In the genomic region with DNA sequence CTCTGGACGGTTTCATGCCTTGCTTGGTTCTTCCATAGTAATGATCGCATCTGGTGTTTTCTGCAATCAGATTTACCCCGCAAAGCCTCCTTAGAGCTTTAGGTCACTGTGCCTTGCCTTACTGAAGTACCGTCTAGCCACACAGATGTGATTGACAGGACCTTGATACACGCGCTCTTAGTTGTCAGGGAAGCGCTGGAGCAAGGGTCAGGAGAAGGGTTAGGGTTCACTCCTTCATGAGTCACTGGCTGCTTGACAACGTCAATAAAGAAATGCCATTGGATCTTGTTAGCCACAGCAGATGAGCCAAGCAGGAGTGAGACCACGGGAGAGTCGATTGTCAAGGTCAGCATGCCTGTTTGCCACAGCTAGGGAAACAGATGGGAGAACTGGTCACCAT, we compare ENCODE assay signal across 24 mouse cellular contexts. TPM values are rescaled to one million over a fixed set of nuclear protein-coding genes. Genes with fewer than 3 reads are reported as not detected.
A peak's percentile ranks its signal among the peaks of the same experiment; 100 is the strongest.
DNase-seq lines count a peak whose midpoint lies in the region; ATAC-seq and TF ChIP-seq lines count a peak whose summit lies in the region.
"Had no signal": no experiment of that assay in that cellular context is flagged by ENCODE, and none has a peak within 500 bp of the region (broad histone marks: within the 10 kb centered on the region; RNA-seq: fewer than 3 reads in every experiment).

No protein-coding gene starts in this region.

- no peak overlapping the region for H3K9ac ChIP-seq in liver, adult 2 months (ENCODE audit: low read depth, low read length)
- H3K9ac ChIP-seq in liver, embryonic 12.5 days: no peak overlapping the region
- no peak overlapping the region for H3K9ac ChIP-seq in intestine, postnatal 0 days (ENCODE audit: low read depth, low read length)
- H3K9ac ChIP-seq: forebrain, embryonic 12.5 days; forebrain, embryonic 15.5 days; heart, embryonic 12.5 days; heart, embryonic 15.5 days; hindbrain, embryonic 12.5 days; hindbrain, embryonic 15.5 days had no signal

- no peak overlapping the region for H3K4me3 ChIP-seq in liver, adult 2 months (ENCODE audit: insufficient read depth, low read depth, low read length)
- H3K4me3 ChIP-seq in liver, embryonic 12.5 days: no peak overlapping the region
- no peak overlapping the region for H3K4me3 ChIP-seq in intestine, postnatal 0 days (ENCODE audit: low read depth, low read length)
- H3K4me3 ChIP-seq: forebrain, embryonic 12.5 days; forebrain, embryonic 15.5 days; heart, embryonic 12.5 days; heart, embryonic 15.5 days; hindbrain, embryonic 12.5 days; hindbrain, embryonic 15.5 days had no signal

- H3K27me3 ChIP-seq in liver, adult 2 months (ENCODE audit: control insufficient read depth, insufficient read depth, low read length): no peaks in the 10 kb centered on the region
- no peaks in the 10 kb centered on the region for H3K27me3 ChIP-seq in liver, embryonic 12.5 days (replicated peaks)
- no peaks in the 10 kb centered on the region for H3K27me3 ChIP-seq in intestine, postnatal 0 days (replicated peaks; ENCODE audit: control insufficient read depth, insufficient read depth, low read length)
- H3K27me3 ChIP-seq: forebrain, embryonic 12.5 days; forebrain, embryonic 15.5 days; heart, embryonic 12.5 days; heart, embryonic 15.5 days; hindbrain, embryonic 12.5 days; hindbrain, embryonic 15.5 days had no signal

- no peaks in the 10 kb centered on the region; the same call in none of the 2 replicates for H3K79me2 ChIP-seq in liver, adult 2 months (ENCODE audit: control insufficient read depth, insufficient read depth, low read length)

- peaks cover 1% of the 10 kb centered on the region; the same call in 1 of the 2 replicates for H3K36me3 ChIP-seq in liver, adult 2 months (ENCODE audit: control insufficient read depth, insufficient read depth, low read length)
- peaks cover 23% of the 10 kb centered on the region for H3K36me3 ChIP-seq in liver, embryonic 12.5 days
- peaks cover 11% of the 10 kb centered on the region for H3K36me3 ChIP-seq in intestine, postnatal 0 days (ENCODE audit: control insufficient read depth, insufficient read depth)
- H3K36me3 ChIP-seq: forebrain, embryonic 15.5 days; hindbrain, embryonic 15.5 days had no signal

- no peaks in the 10 kb centered on the region for H3K9me3 ChIP-seq in liver, embryonic 12.5 days (replicated peaks)
- H3K9me3 ChIP-seq in intestine, postnatal 0 days (ENCODE audit: control insufficient read depth): no peaks in the 10 kb centered on the region
- H3K9me3 ChIP-seq: forebrain, embryonic 12.5 days; forebrain, embryonic 15.5 days; heart, embryonic 12.5 days; heart, embryonic 15.5 days; hindbrain, embryonic 12.5 days; hindbrain, embryonic 15.5 days had no signal

- H3K4me2 ChIP-seq in liver, embryonic 12.5 days: no peak overlapping the region
- H3K4me2 ChIP-seq in intestine, postnatal 0 days (replicated peaks; ENCODE audit: low read depth): no peak overlapping the region
- H3K4me2 ChIP-seq: forebrain, embryonic 12.5 days; forebrain, embryonic 15.5 days; heart, embryonic 12.5 days; heart, embryonic 15.5 days; hindbrain, embryonic 12.5 days; hindbrain, embryonic 15.5 days had no signal

- 34% methylated on average over 10 of the region's 10 CpGs for WGBS in liver, adult 2 months
- WGBS in liver, embryonic 12.5 days (ENCODE audit: insufficient replicate concordance): 78% methylated on average over 10 of the region's 10 CpGs
- 65% methylated on average over 10 of the region's 10 CpGs for whole genome bisulfite sequencing in intestine, postnatal 0 days

- peaks cover 8% of the 10 kb centered on the region for H3K4me1 ChIP-seq in liver, adult 2 months (ENCODE audit: control insufficient read depth, insufficient read depth, low read length)
- H3K4me1 ChIP-seq in liver, embryonic 12.5 days: no peaks in the 10 kb centered on the region
- no peaks in the 10 kb centered on the region; the same call in 1 of the 2 replicates for H3K4me1 ChIP-seq in intestine, postnatal 0 days (replicated peaks; ENCODE audit: control insufficient read depth, insufficient read depth, low read length)
- H3K4me1 ChIP-seq: forebrain, embryonic 12.5 days; forebrain, embryonic 15.5 days; heart, embryonic 12.5 days; hindbrain, embryonic 12.5 days; hindbrain, embryonic 15.5 days had no signal

- no peak for TF ChIP-seq CTCF in liver, adult 2 months (IDR thresholded peaks at IDR 0.05; ENCODE audit: low read depth, low read length)
- TF ChIP-seq CTCF in intestine, postnatal 0 days (IDR thresholded peaks at IDR 0.05; ENCODE audit: low read depth): no peak

- TF ChIP-seq POLR2A in liver, adult 2 months (IDR thresholded peaks at IDR 0.05; ENCODE audit: extremely low read depth, insufficient read depth, low read length): no peak

- 0 out of 2 replicates have a peak overlapping the region, but pooled peaks have one; percentile 23 for H3K27ac ChIP-seq in liver, adult 2 months (replicated peaks; ENCODE audit: insufficient read depth, low read depth, low read length)
- H3K27ac ChIP-seq in liver, embryonic 12.5 days: no peak overlapping the region
- H3K27ac ChIP-seq in intestine, postnatal 0 days (ENCODE audit: low read depth, low read length): no peak overlapping the region
- H3K27ac ChIP-seq: forebrain, embryonic 12.5 days; forebrain, embryonic 15.5 days; heart, embryonic 15.5 days; hindbrain, embryonic 12.5 days; hindbrain, embryonic 15.5 days had no signal

- peak; percentile 31 for DNase-seq in embryo, embryonic 10.5 days (ENCODE audit: low spot score)
- no peak for DNase-seq in embryo, embryonic 9.5 days (ENCODE audit: extremely low spot score)
- peak; percentile 90 for DNase-seq in liver, adult 2 months (ENCODE audit: extremely low read depth, low read depth, low spot score)
- DNase-seq in 416B (ENCODE audit: low read depth): peak; percentile 32
- DNase-seq: adrenal gland, adult 8-10 months; adrenal gland, postnatal 25 days; cerebellum, adult 11-12 months; cerebellum, adult 8-10 months; cerebellum, postnatal 10 days; cerebellum, postnatal 36 days; gastrocnemius, postnatal 25 days; heart, adult 18-20 months; heart, postnatal 10 days; heart, postnatal 36 days had no signal

- no peak for ATAC-seq in liver, embryonic 12.5 days
- peak; percentile 51; the same call in 1 of the 2 replicates for ATAC-seq in intestine, postnatal 0 days
- no peak for ATAC-seq in erythroid progenitor cell, adult 5-6 weeks (replicated peaks; ENCODE audit: low FRiP score, poor library complexity, severe bottlenecking)
- ATAC-seq: CD4-positive, CD25-positive, alpha-beta regulatory T cell, adult 4 months; forebrain, embryonic 15.5 days had no signal

RNA-seq across cellular contexts. Expression of gene Gpr180, which starts 11.6 kb away (rescaled TPM):
- 28.0 and 29.8 TPM in 2 replicates for total RNA-seq in liver, adult 2 months (2014; rRNA removed)
- 32.7 and 36.6 TPM in 2 replicates for polyA plus RNA-seq in liver, adult 2 months (2012; rRNA removed)
- 18.0 and 19.2 TPM in 2 replicates for polyA plus RNA-seq in liver, embryonic 12.5 days (2016; fragmentation: Nextera tagmentation; extraction: Ambion mirVana)
- polyA plus RNA-seq in intestine, postnatal 0 days (2015; fragmentation: Nextera tagmentation; extraction: Ambion mirVana): 27.2 and 27.5 TPM in 2 replicates
- 1.1 and 2.5 TPM in 2 replicates for total RNA-seq in erythroid progenitor cell, adult 5-6 weeks (2015; ENCODE audit: low replicate concordance)
- 1.7 TPM in 1 of 2 replicates, not detected in the other for total RNA-seq in erythroid progenitor cell, adult 5-6 weeks (2017; ENCODE audit: low replicate concordance)

RNA-seq across cellular contexts. Expression of gene Tgds, which starts 16.0 kb away (rescaled TPM):
- total RNA-seq in liver, adult 2 months (2014; rRNA removed): 32.4 and 37.9 TPM in 2 replicates
- 14.3 and 14.4 TPM in 2 replicates for polyA plus RNA-seq in liver, adult 2 months (2012; rRNA removed)
- 23.0 and 23.2 TPM in 2 replicates for polyA plus RNA-seq in liver, embryonic 12.5 days (2016; fragmentation: Nextera tagmentation; extraction: Ambion mirVana)
- polyA plus RNA-seq in intestine, postnatal 0 days (2015; fragmentation: Nextera tagmentation; extraction: Ambion mirVana): 29.4 and 31.6 TPM in 2 replicates
- total RNA-seq in erythroid progenitor cell, adult 5-6 weeks (2015; ENCODE audit: low replicate concordance): 7.1 and 10.8 TPM in 2 replicates
- 1.5 and 2.4 TPM in 2 replicates for total RNA-seq in erythroid progenitor cell, adult 5-6 weeks (2017; ENCODE audit: low replicate concordance)
